10 mouse cellular contexts compared by ENCODE assay signal in the genomic region with DNA sequence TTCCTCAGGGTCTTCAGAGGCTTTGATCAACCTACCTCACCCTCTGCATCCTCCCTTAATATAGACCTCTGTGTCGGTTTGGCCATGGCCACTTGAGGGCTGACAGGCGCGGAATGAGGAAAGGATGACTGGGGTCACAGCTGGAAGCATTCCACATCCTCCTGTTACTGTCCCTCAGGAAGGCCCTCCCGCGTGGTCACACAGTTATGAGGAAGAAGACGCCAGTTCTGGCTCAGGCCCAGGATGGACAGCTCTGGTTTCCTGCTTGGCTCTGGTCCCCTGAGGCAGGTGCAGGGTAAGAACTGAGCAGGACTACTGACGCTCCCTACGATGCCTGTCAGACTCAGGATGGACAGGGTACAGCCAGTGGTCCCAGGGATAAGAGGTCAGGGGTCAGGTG. TPM values are rescaled to one million over a fixed set of nuclear protein-coding genes. Genes with fewer than 3 reads are reported as not detected.
DNase-seq lines count a peak whose midpoint lies in the region; ATAC-seq lines count a peak whose summit lies in the region.
"Had no signal": no experiment of that assay in that cellular context is flagged by ENCODE, and none has a peak within 500 bp of the region (broad histone marks: within the 10 kb centered on the region; RNA-seq: fewer than 3 reads in every experiment).

No protein-coding gene starts in this region.

- H3K36me3 ChIP-seq in neural tube, embryonic 12.5 days: no peaks in the 10 kb centered on the region
- no peaks in the 10 kb centered on the region for H3K36me3 ChIP-seq in neural tube, embryonic 15.5 days
- H3K36me3 ChIP-seq: forebrain, embryonic 12.5 days had no signal

- 63% methylated on average over 8 of the region's 8 CpGs for WGBS in neural tube, embryonic 12.5 days
- 63% methylated on average over 8 of the region's 8 CpGs for WGBS in neural tube, embryonic 15.5 days

- H3K27ac ChIP-seq in neural tube, embryonic 12.5 days: no peak overlapping the region
- no peak overlapping the region for H3K27ac ChIP-seq in neural tube, embryonic 15.5 days (replicated peaks)
- H3K27ac ChIP-seq: forebrain, embryonic 12.5 days had no signal

- DNase-seq in adrenal gland, adult 2 months: peak; percentile 59
- no peak for DNase-seq in adrenal gland, adult 18-20 months (ENCODE audit: low spot score in 2 of 2)
- DNase-seq in kidney, adult 18-20 months: peak; percentile 51
- DNase-seq in frontal cortex, postnatal 10 days (ENCODE audit: low spot score in 2 of 2): no peak
- no peak for DNase-seq in retina, embryonic 14.5 days (ENCODE audit: low spot score)
- DNase-seq in spleen, postnatal 14 days (ENCODE audit: low spot score in 2 of 2): no peak

- ATAC-seq in neural tube, embryonic 12.5 days (ENCODE audit: low FRiP score, low read depth): no peak
- no peak for ATAC-seq in neural tube, embryonic 15.5 days (ENCODE audit: low FRiP score)

- H3K4me1 ChIP-seq in neural tube, embryonic 12.5 days: peaks cover 27% of the 10 kb centered on the region
- H3K4me1 ChIP-seq in neural tube, embryonic 15.5 days: peaks cover 37% of the 10 kb centered on the region

- no peaks in the 10 kb centered on the region for H3K9me3 ChIP-seq in neural tube, embryonic 12.5 days
- H3K9me3 ChIP-seq in neural tube, embryonic 15.5 days (replicated peaks): no peaks in the 10 kb centered on the region
- H3K9me3 ChIP-seq: forebrain, embryonic 12.5 days had no signal

- no peak overlapping the region for H3K4me3 ChIP-seq in neural tube, embryonic 12.5 days
- H3K4me3 ChIP-seq in neural tube, embryonic 15.5 days (replicated peaks): no peak overlapping the region
- H3K4me3 ChIP-seq: forebrain, embryonic 12.5 days had no signal

- H3K9ac ChIP-seq in neural tube, embryonic 12.5 days: 0 out of 2 replicates have a peak overlapping the region, but pooled peaks have one; percentile 6
- no peak overlapping the region for H3K9ac ChIP-seq in neural tube, embryonic 15.5 days (replicated peaks)
- H3K9ac ChIP-seq: forebrain, embryonic 12.5 days had no signal

- no peak overlapping the region for H3K4me2 ChIP-seq in neural tube, embryonic 12.5 days (replicated peaks)
- H3K4me2 ChIP-seq in neural tube, embryonic 15.5 days: no peak overlapping the region
- H3K4me2 ChIP-seq: forebrain, embryonic 12.5 days had no signal

- no peaks in the 10 kb centered on the region for H3K27me3 ChIP-seq in neural tube, embryonic 12.5 days (replicated peaks)
- H3K27me3 ChIP-seq in neural tube, embryonic 15.5 days (replicated peaks): no peaks in the 10 kb centered on the region

RNA-seq across cellular contexts. Expression of gene Fscn2, which starts 1.3 kb away (rescaled TPM):
- total RNA-seq in adrenal gland, adult 2 months (2021): under 1 TPM; 0.17 to 0.58 TPM
- 0.16 and 0.22 TPM in 2 replicates for polyA plus RNA-seq in adrenal gland, adult 2 months (2012; rRNA removed)
- total RNA-seq in adrenal gland, adult 18-20 months (2021): under 1 TPM in 1 of 2 experiments, not detected in 1; 0.33 TPM
- 1.1 and 1.6 TPM in 2 replicates for polyA plus RNA-seq in neural tube, embryonic 12.5 days (2016; fragmentation: Nextera tagmentation; extraction: Ambion mirVana)
- polyA plus RNA-seq in neural tube, embryonic 15.5 days (2015; fragmentation: Nextera tagmentation; extraction: Ambion mirVana): 0.64 and 1.4 TPM in 2 replicates
- polyA plus RNA-seq: large intestine, adult 2 months had no signal

RNA-seq across cellular contexts. Expression of gene Actg1, which starts 11.7 kb away (rescaled TPM):
- 1,000 to 10,000 TPM in 1 of 2 experiments, 100 to 1,000 TPM in 1; 913 to 1,618 TPM for total RNA-seq in adrenal gland, adult 2 months (2021)
- 531 and 632 TPM in 2 replicates for polyA plus RNA-seq in adrenal gland, adult 2 months (2012; rRNA removed)
- total RNA-seq in adrenal gland, adult 18-20 months (2021): 1,000 to 10,000 TPM in 1 of 2 experiments, 100 to 1,000 TPM in 1; 972 to 2,157 TPM
- 3,655 and 3,681 TPM in 2 replicates for polyA plus RNA-seq in neural tube, embryonic 12.5 days (2016; fragmentation: Nextera tagmentation; extraction: Ambion mirVana)
- polyA plus RNA-seq in neural tube, embryonic 15.5 days (2015; fragmentation: Nextera tagmentation; extraction: Ambion mirVana): 3,602 and 3,776 TPM in 2 replicates

RNA-seq across cellular contexts. Expression of gene Faap100, which starts 18.5 kb away (rescaled TPM):
- 10 to 100 TPM; 17.6 to 24.1 TPM for total RNA-seq in adrenal gland, adult 2 months (2021)
- polyA plus RNA-seq in adrenal gland, adult 2 months (2012; rRNA removed): 192 and 223 TPM in 2 replicates
- total RNA-seq in adrenal gland, adult 18-20 months (2021): 10 to 100 TPM; 15.1 to 19.7 TPM
- 51.0 and 53.4 TPM in 2 replicates for polyA plus RNA-seq in neural tube, embryonic 12.5 days (2016; fragmentation: Nextera tagmentation; extraction: Ambion mirVana)
- 71.6 and 81.5 TPM in 2 replicates for polyA plus RNA-seq in neural tube, embryonic 15.5 days (2015; fragmentation: Nextera tagmentation; extraction: Ambion mirVana)

Comparison
In these comparisons a context has a peak if more than half of its experiments do, and no peak if none do; other contexts are left out.
1. DNase-seq: peak in adrenal gland, adult 2 months (single experiment) and kidney, adult 18-20 months (single experiment); none in adrenal gland, adult 18-20 months (0 of 2), frontal cortex, postnatal 10 days (0 of 2), retina, embryonic 14.5 days (single experiment) and spleen, postnatal 14 days (0 of 2).